ENCODE assay signal across 12 mouse cellular contexts in the genomic region with DNA sequence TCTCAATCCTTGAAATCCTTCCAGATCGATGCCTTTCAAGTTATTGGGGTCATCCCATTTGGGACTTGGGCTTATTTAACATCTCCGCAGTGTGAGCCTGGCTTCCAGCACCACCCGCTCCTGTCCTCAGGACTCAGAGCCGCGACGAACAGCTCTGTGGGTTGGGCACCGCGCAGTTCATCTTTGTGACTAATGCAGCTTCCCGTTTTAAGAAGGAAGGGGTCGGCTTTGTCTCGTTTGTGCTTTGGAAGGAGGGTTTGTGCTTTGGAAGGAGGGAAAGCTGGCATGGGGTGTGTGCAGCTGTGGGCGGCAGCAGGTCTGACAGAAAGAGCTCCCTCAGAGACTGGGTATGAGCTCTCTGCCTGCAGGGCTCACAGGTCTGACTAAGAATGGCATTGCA. TPM values are rescaled to one million over a fixed set of nuclear protein-coding genes. Genes with fewer than 3 reads are reported as not detected.
DNase-seq lines count a peak whose midpoint lies in the region; ATAC-seq and TF ChIP-seq lines count a peak whose summit lies in the region.
"Had no signal": no experiment of that assay in that cellular context is flagged by ENCODE, and none has a peak within 500 bp of the region (broad histone marks: within the 10 kb centered on the region; RNA-seq: fewer than 3 reads in every experiment).

No protein-coding gene starts in this region.

- H3K27ac ChIP-seq in forebrain, embryonic 12.5 days = no peak overlapping the region
- H3K27ac ChIP-seq in forebrain, embryonic 10.5 days = no peak overlapping the region
- H3K27ac ChIP-seq in lung, embryonic 14.5 days (ENCODE audit: low read depth) = no peak overlapping the region
- H3K27ac ChIP-seq: neural tube, embryonic 12.5 days had no signal

- TF ChIP-seq CTCF in lung, embryonic 14.5 days (IDR thresholded peaks at IDR 0.05; ENCODE audit: low read depth) = no peak

- H3K9me3 ChIP-seq in forebrain, embryonic 12.5 days = no peaks in the 10 kb centered on the region
- H3K9me3 ChIP-seq in forebrain, embryonic 10.5 days = no peaks in the 10 kb centered on the region
- H3K9me3 ChIP-seq in lung, embryonic 14.5 days (ENCODE audit: low read depth, low read length) = no peaks in the 10 kb centered on the region
- H3K9me3 ChIP-seq: neural tube, embryonic 12.5 days had no signal

- H3K36me3 ChIP-seq in forebrain, embryonic 12.5 days (replicated peaks) = no peaks in the 10 kb centered on the region
- no peaks in the 10 kb centered on the region for H3K36me3 ChIP-seq in forebrain, embryonic 10.5 days (replicated peaks)
- H3K36me3 ChIP-seq in lung, embryonic 14.5 days (ENCODE audit: insufficient read depth) = no peaks in the 10 kb centered on the region
- H3K36me3 ChIP-seq: neural tube, embryonic 12.5 days had no signal

- no peaks in the 10 kb centered on the region; the same call in 1 of the 2 replicates for H3K4me1 ChIP-seq in forebrain, embryonic 12.5 days
- H3K4me1 ChIP-seq in forebrain, embryonic 10.5 days = peaks cover 10% of the 10 kb centered on the region
- H3K4me1 ChIP-seq in lung, embryonic 14.5 days (ENCODE audit: insufficient read depth) = no peaks in the 10 kb centered on the region

- WGBS in forebrain, embryonic 12.5 days = 55% methylated on average over 12 of the region's 12 CpGs
- WGBS in forebrain, embryonic 10.5 days = 66% methylated on average over 12 of the region's 12 CpGs
- WGBS in lung, embryonic 14.5 days = 32% methylated on average over 12 of the region's 12 CpGs

- ATAC-seq in forebrain, embryonic 12.5 days (ENCODE audit: low FRiP score) = no peak
- no peak for ATAC-seq in lung, embryonic 14.5 days (ENCODE audit: insufficient read depth)
- peak; percentile 60 for ATAC-seq in granulocyte monocyte progenitor cell, adult 5-6 weeks (replicated peaks; ENCODE audit: poor library complexity, severe bottlenecking)
- ATAC-seq in monocyte, adult 5-6 weeks (replicated peaks; ENCODE audit: insufficient number of reproducible peaks, low FRiP score, low TSS enrichment, poor library complexity, severe bottlenecking) = 0 out of 2 replicates have a peak, but pooled peaks have one; percentile 41

- H3K27me3 ChIP-seq in forebrain, embryonic 12.5 days = peaks cover 33% of the 10 kb centered on the region
- peaks cover 28% of the 10 kb centered on the region for H3K27me3 ChIP-seq in forebrain, embryonic 10.5 days (ENCODE audit: poor library complexity, severe bottlenecking)
- peaks cover 27% of the 10 kb centered on the region; the same call in 1 of the 2 replicates for H3K27me3 ChIP-seq in lung, embryonic 14.5 days (ENCODE audit: insufficient read depth, low read length)

- no peak overlapping the region for H3K4me2 ChIP-seq in forebrain, embryonic 12.5 days
- H3K4me2 ChIP-seq in lung, embryonic 14.5 days = peak overlapping the region; percentile 35; the same call in 1 of the 2 replicates
- H3K4me2 ChIP-seq: liver, embryonic 11.5 days; neural tube, embryonic 12.5 days had no signal

- no peak overlapping the region for H3K4me3 ChIP-seq in forebrain, embryonic 12.5 days (replicated peaks)
- no peak overlapping the region for H3K4me3 ChIP-seq in forebrain, embryonic 10.5 days
- no peak overlapping the region for H3K4me3 ChIP-seq in lung, embryonic 14.5 days (ENCODE audit: low read depth, low read length)
- H3K4me3 ChIP-seq: neural tube, embryonic 12.5 days had no signal

- H3K9ac ChIP-seq in forebrain, embryonic 12.5 days = peak overlapping the region; percentile 4; the same call in 1 of the 2 replicates
- H3K9ac ChIP-seq in lung, embryonic 14.5 days = no peak overlapping the region
- H3K9ac ChIP-seq: neural tube, embryonic 12.5 days had no signal

- DNase-seq in forebrain, embryonic 10.5 days (ENCODE audit: extremely low spot score, low spot score) = no peak
- peak; percentile 17 for DNase-seq in lung, embryonic 14.5 days
- DNase-seq in lung, postnatal 14 days = no peak
- DNase-seq in adrenal gland, adult (ENCODE audit: inconsistent age in 2 of 2, low spot score in 1 of 2) = no peak
- DNase-seq in cerebellum, postnatal 25 days = no peak
- DNase-seq: thymus, postnatal 25 days had no signal

RNA-seq across cellular contexts. Expression of a gene that starts 2.3 kb away (rescaled TPM):
- 1.5 and 2.5 TPM in 2 replicates for polyA plus RNA-seq in forebrain, embryonic 12.5 days (2016; fragmentation: Nextera tagmentation; extraction: Ambion mirVana)
- not detected in 2 replicates for polyA plus RNA-seq in forebrain, embryonic 10.5 days (2016; fragmentation: Nextera tagmentation; extraction: Ambion mirVana)
- 0.42 and 2.4 TPM in 2 replicates for polyA plus RNA-seq in lung, embryonic 14.5 days (2014; fragmentation: Nextera tagmentation; extraction: Ambion mirVana)
- not detected in 2 replicates for total RNA-seq in granulocyte monocyte progenitor cell, adult 5-6 weeks (2014; fragmentation: Nextera tagmentation)
- total RNA-seq in granulocyte monocyte progenitor cell, adult 5-6 weeks (2017) = not detected in 2 replicates
- total RNA-seq in monocyte, adult 5-6 weeks (2017) = not detected in 3 replicates
- polyA plus RNA-seq: intestine, embryonic 14.5 days had no signal

RNA-seq across cellular contexts. Expression of a gene that starts 37.5 kb away (rescaled TPM):
- polyA plus RNA-seq in forebrain, embryonic 12.5 days (2016; fragmentation: Nextera tagmentation; extraction: Ambion mirVana) = not detected in 2 replicates
- not detected in 2 replicates for polyA plus RNA-seq in forebrain, embryonic 10.5 days (2016; fragmentation: Nextera tagmentation; extraction: Ambion mirVana)
- polyA plus RNA-seq in lung, embryonic 14.5 days (2014; fragmentation: Nextera tagmentation; extraction: Ambion mirVana) = 0.33 TPM in 1 of 2 replicates, not detected in the other
- 1.1 and 2.0 TPM in 2 replicates for total RNA-seq in granulocyte monocyte progenitor cell, adult 5-6 weeks (2014; fragmentation: Nextera tagmentation)
- 0.60 TPM in 1 of 2 replicates, not detected in the other for total RNA-seq in granulocyte monocyte progenitor cell, adult 5-6 weeks (2017)
- total RNA-seq in monocyte, adult 5-6 weeks (2017) = 0.48 TPM in 1 of 3 replicates, not detected in the others
- polyA plus RNA-seq: intestine, embryonic 14.5 days; neural tube, embryonic 12.5 days had no signal

RNA-seq across cellular contexts. Expression of a gene that starts 53.2 kb away (rescaled TPM):
- 13.7 and 14.0 TPM in 2 replicates for polyA plus RNA-seq in forebrain, embryonic 12.5 days (2016; fragmentation: Nextera tagmentation; extraction: Ambion mirVana)
- 5.0 and 6.5 TPM in 2 replicates for polyA plus RNA-seq in forebrain, embryonic 10.5 days (2016; fragmentation: Nextera tagmentation; extraction: Ambion mirVana)
- polyA plus RNA-seq in lung, embryonic 14.5 days (2014; fragmentation: Nextera tagmentation; extraction: Ambion mirVana) = 3.6 and 4.0 TPM in 2 replicates
- 3.3 TPM in 1 of 2 replicates, not detected in the other for total RNA-seq in granulocyte monocyte progenitor cell, adult 5-6 weeks (2014; fragmentation: Nextera tagmentation)
- total RNA-seq in granulocyte monocyte progenitor cell, adult 5-6 weeks (2017) = 1.9 TPM in 1 of 2 replicates, not detected in the other
- total RNA-seq in monocyte, adult 5-6 weeks (2017) = not detected in 3 replicates

RNA-seq across cellular contexts. Expression of a gene that starts 55.0 kb away (rescaled TPM):
- 324 and 337 TPM in 2 replicates for polyA plus RNA-seq in forebrain, embryonic 12.5 days (2016; fragmentation: Nextera tagmentation; extraction: Ambion mirVana)
- polyA plus RNA-seq in forebrain, embryonic 10.5 days (2016; fragmentation: Nextera tagmentation; extraction: Ambion mirVana) = 337 and 341 TPM in 2 replicates
- 276 and 293 TPM in 2 replicates for polyA plus RNA-seq in lung, embryonic 14.5 days (2014; fragmentation: Nextera tagmentation; extraction: Ambion mirVana)
- total RNA-seq in granulocyte monocyte progenitor cell, adult 5-6 weeks (2014; fragmentation: Nextera tagmentation) = 284 and 366 TPM in 2 replicates
- 247 and 254 TPM in 2 replicates for total RNA-seq in granulocyte monocyte progenitor cell, adult 5-6 weeks (2017)
- 150 to 191 TPM (median 177 TPM) in 3 replicates for total RNA-seq in monocyte, adult 5-6 weeks (2017)

Comparison
In these comparisons a context has a peak if more than half of its experiments do, and no peak if none do; other contexts are left out.
1. ATAC-seq: peak in granulocyte monocyte progenitor cell, adult 5-6 weeks (single experiment) and monocyte, adult 5-6 weeks (single experiment); none in forebrain, embryonic 12.5 days (single experiment) and lung, embryonic 14.5 days (single experiment).